Mouse (Mus musculus): Measurements from ENCODE around the gene Fiz1. TPM values are rescaled to one million over a fixed set of nuclear protein-coding genes. Genes with fewer than 3 reads are reported as not detected.

The Fiz1 gene
- 10 to 100 TPM; 20.8 to 24.5 TPM for total RNA-seq (2021)
- long read RNA-seq, transcript Fiz1-201 (3 exons, 2,546 nt), result major isoform, 20 of 22 reads
- long read RNA-seq, partial matches to known transcripts, result 1 of 22 reads
- long read RNA-seq, other reads (novel, unspliced or antisense), result 0 of 22 reads

GRCm38 (mm10) chr7:5014251-5015117 lies at the start of gene Fiz1, which contains the start of gene Zfp524:
Gene Fiz1, minus strand, starts transcription at chr7:5014697.
Gene Zfp524, plus strand, starts transcription at chr7:5014415.
- DNase-seq (ENCODE audit: low spot score in 2 of 2), result peak; percentile 92 to 99

- DNase-seq (ENCODE audit: low spot score in 2 of 2), result no peak
Measured at GRCm38 (mm10) chr7:5062360-5063001, 48.0 kb upstream of the Fiz1 start.

- DNase-seq (ENCODE audit: low spot score in 2 of 2), result peak; percentile 89 to 95
Measured at GRCm38 (mm10) chr7:5061774-5062359, 47.4 kb upstream of the Fiz1 start, which contains the start of gene U2af2. Gene U2af2, plus strand, starts transcription at chr7:5062143.

- DNase-seq (ENCODE audit: low spot score in 2 of 2), result peak; percentile 97 to 100
Measured at GRCm38 (mm10) chr7:5060944-5061773, 46.7 kb upstream of the Fiz1 start.

- peak in 1 of 2 experiments; percentile 79 for DNase-seq (ENCODE audit: low spot score in 2 of 2)
Measured at GRCm38 (mm10) chr7:5060239-5060731, 45.8 kb upstream of the Fiz1 start.

GRCm38 (mm10) chr7:5059421-5059820 lies 44.9 kb upstream of the Fiz1 start:
- no peak for DNase-seq (ENCODE audit: low spot score in 2 of 2)

- no peak for DNase-seq (ENCODE audit: low spot score in 2 of 2)
Measured at GRCm38 (mm10) chr7:5058631-5059030, 44.1 kb upstream of the Fiz1 start.

- DNase-seq (ENCODE audit: low spot score in 2 of 2), result no peak
Measured at GRCm38 (mm10) chr7:5057804-5058203, 43.3 kb upstream of the Fiz1 start.

- DNase-seq (ENCODE audit: low spot score in 2 of 2), result no peak
Measured at GRCm38 (mm10) chr7:5057381-5057780, 42.9 kb upstream of the Fiz1 start.

GRCm38 (mm10) chr7:5056651-5057263 lies 42.3 kb upstream of the Fiz1 start:
- peak; percentile 65 to 72 for DNase-seq (ENCODE audit: low spot score in 2 of 2)

- DNase-seq (ENCODE audit: low spot score in 2 of 2), result peak in 1 of 2 experiments; percentile 67
Measured at GRCm38 (mm10) chr7:5053456-5054179, 39.1 kb upstream of the Fiz1 start.

GRCm38 (mm10) chr7:5052931-5053343 lies 38.4 kb upstream of the Fiz1 start:
- DNase-seq (ENCODE audit: low spot score in 2 of 2), result no peak

GRCm38 (mm10) chr7:5052438-5052837 lies 37.9 kb upstream of the Fiz1 start:
- peak in 1 of 2 experiments; percentile 26 for DNase-seq (ENCODE audit: low spot score in 2 of 2)

GRCm38 (mm10) chr7:5051193-5052192 lies 37.0 kb upstream of the Fiz1 start, which contains the start of gene Zfp580:
Gene Zfp580, plus strand, starts transcription at chr7:5051538.
- peak; percentile 71 to 80 for DNase-seq (ENCODE audit: low spot score in 2 of 2)

GRCm38 (mm10) chr7:5047313-5047712 lies 32.8 kb upstream of the Fiz1 start:
- no peak for DNase-seq (ENCODE audit: low spot score in 2 of 2)

GRCm38 (mm10) chr7:5046112-5046511 lies 31.6 kb upstream of the Fiz1 start:
- no peak for DNase-seq (ENCODE audit: low spot score in 2 of 2)

- no peak for DNase-seq (ENCODE audit: low spot score in 2 of 2)
Measured at GRCm38 (mm10) chr7:5044981-5045380, 30.5 kb upstream of the Fiz1 start.

GRCm38 (mm10) chr7:5038940-5039339 lies 24.4 kb upstream of the Fiz1 start:
- DNase-seq (ENCODE audit: low spot score in 2 of 2), result no peak
